Mouse (Mus musculus) forebrain, postnatal 0 days (tissue): Measurements from ENCODE around the gene Cox11. TPM values are rescaled to one million over a fixed set of nuclear protein-coding genes. Genes with fewer than 3 reads are reported as not detected.

Experiments used
- ATAC-seq: fragments of 200-750 bp; cut with Nextera tagmentation; 2 replicates; pipeline ENCODE4 v1.8.0; 2017; ENCODE audit warnings: mild to moderate bottlenecking, moderate library complexity
- DNase-seq: peaks from one replicate; pipeline ENCODE4 v3.0.0-alpha.2; 2015
- H3K27ac ChIP-seq: fragments of 300-500 bp; sonication (generic); 2 replicates; pipeline ENCODE4 v1.5.1; 2014; ENCODE audit warnings: low read depth, mild to moderate bottlenecking, antibody characterized with exemption, low read length, moderate library complexity, mixed read lengths
- H3K27me3 ChIP-seq: fragments of 300-500 bp; sonication (generic); 2 replicates; pipeline ENCODE4 v1.6.1; 2014; ENCODE audit warnings: mild to moderate bottlenecking, low read length, mixed read lengths; ENCODE audit not compliant: insufficient read depth
- H3K36me3 ChIP-seq: fragments of 300-500 bp; sonication (generic); 2 replicates; pipeline ENCODE4 v1.6.1; 2014; ENCODE audit warnings: mild to moderate bottlenecking, moderate library complexity; ENCODE audit not compliant: insufficient read depth
- H3K4me1 ChIP-seq: fragments of 300-500 bp; sonication (generic); 2 replicates; pipeline ENCODE4 v1.6.1; 2014; ENCODE audit warnings: antibody characterized with exemption; ENCODE audit not compliant: insufficient read depth
- H3K4me2 ChIP-seq: fragments of 300-500 bp; sonication (generic); 2 replicates; pipeline ENCODE4 v1.6.1; 2014; ENCODE audit warnings: low read depth, mild to moderate bottlenecking, moderate library complexity
- H3K4me3 ChIP-seq: fragments of 300-500 bp; sonication (generic); 2 replicates; pipeline ENCODE4 v1.5.1; 2014; ENCODE audit warnings: low read depth, low read length, mixed read lengths
- H3K9ac ChIP-seq: fragments of 300-500 bp; sonication (generic); 2 replicates; pipeline ENCODE4 v1.6.1; 2014; ENCODE audit warnings: mild to moderate bottlenecking
- H3K9me3 ChIP-seq: fragments of 300-500 bp; sonication (generic); 2 replicates; pipeline ENCODE4 v1.6.1; 2016; ENCODE audit warnings: low read length
- CTCF ChIP-seq: sonication (generic); IDR thresholded peaks from 2 replicates; pipeline ENCODE4 v1.5.1; 2016; ENCODE audit warnings: antibody characterized with exemption, control low read depth, low read depth
- WGBS: fragments of 180-500 bp; shearing (Covaris S2); extraction: QIAGEN DNeasy Blood & Tissue Kit; methylation state at CpG from one replicate; pipeline ENCODE4 v1.1.7; 2014; 5-methylcytosine and 5-hydroxymethylcytosine counted together
- polyA plus RNA-seq: library from polyadenylated mRNA; unstranded; fragments of >200 nt; fragmentation: Nextera tagmentation; extraction: Ambion mirVana; gene quantifications from 2 replicates; pipeline ENCODE4 v1.2.1, GENCODE M21; 2015
- total RNA-seq: library from RNA; depleted of rRNA; stranded (reverse); fragments of >200 nt; gene quantifications from 2 replicates; pipeline ENCODE4 v1.2.3, GENCODE M21; 2014; rRNA removed

Gene Cox11
- total RNA-seq: 21.4 and 22.5 TPM in 2 replicates
- 30.9 and 36.9 TPM in 2 replicates for polyA plus RNA-seq

DNA sequence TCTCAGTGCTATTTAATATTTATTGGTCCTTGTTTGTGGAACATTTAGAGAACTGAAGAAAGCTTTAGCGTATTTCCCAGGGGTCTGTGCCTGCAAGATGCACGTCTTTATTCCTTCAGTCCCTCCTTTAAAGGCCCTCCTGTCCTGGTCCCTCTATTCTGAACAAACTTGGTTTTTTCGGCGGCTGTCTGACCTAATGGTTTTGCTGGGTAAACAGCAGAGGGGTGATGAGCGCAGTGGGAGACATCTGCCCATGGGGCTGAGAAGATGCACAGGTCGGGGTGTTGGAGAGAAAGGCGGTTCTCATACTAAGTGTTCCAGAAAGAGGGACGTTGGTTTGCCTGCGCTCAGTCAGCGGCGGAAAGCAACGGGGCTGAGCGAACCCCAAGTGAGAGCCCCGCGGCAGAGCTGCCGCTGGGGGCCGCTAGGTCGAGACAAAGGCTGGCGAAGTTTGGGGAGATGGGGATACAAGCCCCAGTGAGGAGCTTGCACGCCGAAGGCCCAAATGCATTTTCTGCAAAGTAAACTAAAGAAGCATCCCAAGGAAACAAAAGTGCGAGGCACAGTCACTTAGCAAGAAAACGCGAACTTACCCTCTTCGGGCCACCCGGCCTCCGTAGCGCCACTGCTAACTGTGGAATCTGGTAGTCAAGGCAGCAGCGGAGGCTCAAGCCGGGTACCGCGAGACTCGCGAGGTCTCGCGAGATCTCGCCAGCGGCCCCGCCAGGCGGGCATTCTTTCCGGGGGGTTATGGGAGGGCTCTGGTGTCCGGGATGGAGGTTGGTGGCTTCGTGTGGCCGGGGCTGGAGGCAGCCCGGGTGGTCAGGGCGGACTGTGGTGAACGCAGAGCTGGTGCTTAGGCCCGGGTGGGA, at the start of gene Cox11, which contains the start of gene Stxbp4:
Gene Cox11, plus strand, starts transcription at position 734 of the 872 bp plus-strand sequence.
Gene Stxbp4, minus strand, starts transcription at position 645 of the 872 bp plus-strand sequence.
- peak; percentile 65 for TF ChIP-seq CTCF
- Histone ChIP-seq H3K4me1 (peaks cover 8% of the 10 kb centered on the region; the same call in 1 of the 2 replicates), H3K4me2 (peak within 1 kb of the TSS; percentile 72), H3K36me3 (no peaks in the 10 kb centered on the region; the same call in 1 of the 2 replicates), H3K4me3 (peak within 1 kb of the TSS; percentile 93), H3K9me3 (no peaks in the 10 kb centered on the region), H3K9ac (peak within 1 kb of the TSS; percentile 99), H3K27me3 (no peaks in the 10 kb centered on the region), H3K27ac (peak within 1 kb of the TSS; percentile 95)
- WGBS: 3% methylated on average over 48 of the region's 48 CpGs
- peak; percentile 98 for ATAC-seq
- peak; percentile 98 for DNase-seq

DNA sequence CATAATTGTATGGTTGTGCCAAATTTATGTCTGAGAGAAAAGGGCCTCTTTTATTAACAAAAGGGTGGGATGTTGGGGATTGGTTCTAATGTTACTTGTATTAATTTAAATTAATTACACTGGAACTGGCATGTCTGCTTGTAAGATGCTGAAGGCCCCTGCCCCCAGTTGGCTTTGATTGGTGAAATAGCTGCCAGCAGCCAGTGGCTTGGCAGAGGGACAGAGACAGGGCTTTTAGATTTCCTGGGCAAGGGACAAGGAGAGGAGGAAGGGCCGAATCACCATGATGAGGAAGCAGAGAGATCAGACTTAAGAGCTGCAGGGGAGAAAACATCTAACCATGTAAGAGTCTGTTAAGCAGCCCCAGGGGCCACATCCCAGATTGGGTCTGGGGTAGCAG, 47.0 kb upstream of the Cox11 start:
- H3K9ac ChIP-seq: no peak overlapping the region
- no peak overlapping the region for H3K4me2 ChIP-seq
- 43% methylated on average over 1 of the region's 1 CpGs for WGBS
- no peak overlapping the region for H3K27ac ChIP-seq
- DNase-seq (peak; percentile 22), ATAC-seq (no peak)
- no peaks in the 10 kb centered on the region for H3K9me3 ChIP-seq
- H3K27me3 ChIP-seq: no peaks in the 10 kb centered on the region
- no peak for TF ChIP-seq CTCF
- no peaks in the 10 kb centered on the region for H3K4me1 ChIP-seq
- H3K4me3 ChIP-seq: no peak overlapping the region
- H3K36me3 ChIP-seq: 0 out of 2 replicates have a peak, but pooled peaks cover 4% of the 10 kb centered on the region

DNA sequence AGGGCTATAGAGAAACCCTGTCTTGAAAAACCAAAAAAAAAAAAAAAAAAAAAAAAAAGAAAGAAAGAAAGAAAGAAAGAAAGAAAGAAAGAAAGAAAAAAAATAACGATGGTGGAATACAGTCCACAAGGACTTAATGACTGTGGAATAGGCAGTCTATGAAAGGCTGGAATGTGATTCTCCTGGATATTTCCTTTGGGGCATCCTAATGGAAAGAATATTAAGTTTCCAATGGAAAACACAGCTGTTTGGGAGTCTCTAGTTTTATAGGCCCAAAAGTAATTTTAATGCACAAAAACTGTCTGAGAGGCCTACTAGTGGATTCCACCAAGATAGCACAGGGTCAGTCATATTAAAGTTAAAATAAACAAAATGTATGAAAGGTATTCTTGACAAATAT, 42.1 kb upstream of the Cox11 start:
- Histone ChIP-seq H3K9ac (no peak overlapping the region), H3K9me3 (no peaks in the 10 kb centered on the region), H3K4me3 (no peak overlapping the region), H3K4me2 (no peak overlapping the region), H3K27me3 (no peaks in the 10 kb centered on the region), H3K4me1 (no peaks in the 10 kb centered on the region), H3K27ac (no peak overlapping the region), H3K36me3 (no peaks in the 10 kb centered on the region)
- no peak for DNase-seq
- TF ChIP-seq CTCF: no peak
- WGBS: 82% methylated on average over 1 of the region's 1 CpGs
- ATAC-seq: no peak

DNA sequence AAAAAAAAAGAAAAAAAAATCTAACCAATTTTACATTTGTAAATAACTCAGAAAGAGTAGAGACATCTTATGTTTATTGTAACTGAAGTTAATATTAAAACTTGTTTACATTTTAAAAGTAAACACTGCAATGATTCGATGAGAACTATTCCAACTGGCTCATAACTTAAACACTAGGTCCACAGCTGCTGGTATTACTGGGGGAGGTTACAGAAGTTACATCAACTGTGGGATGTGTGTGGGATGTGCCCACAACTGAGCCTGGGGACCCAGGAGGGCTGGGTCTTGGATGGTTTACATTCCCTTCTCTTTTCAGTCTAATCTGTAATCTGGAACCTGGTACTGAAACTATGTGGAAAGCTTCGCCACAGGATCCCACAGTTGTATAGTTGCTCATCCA, 34.9 kb upstream of the Cox11 start:
- WGBS: 95% methylated on average over 2 of the region's 2 CpGs
- Histone ChIP-seq H3K4me2 (no peak overlapping the region), H3K4me3 (no peak overlapping the region), H3K9me3 (no peaks in the 10 kb centered on the region), H3K27ac (no peak overlapping the region), H3K36me3 (0 out of 2 replicates have a peak, but pooled peaks cover 3% of the 10 kb centered on the region), H3K27me3 (no peaks in the 10 kb centered on the region), H3K4me1 (no peaks in the 10 kb centered on the region), H3K9ac (no peak overlapping the region)
- no peak for TF ChIP-seq CTCF
- no peak for DNase-seq
- no peak for ATAC-seq

DNA sequence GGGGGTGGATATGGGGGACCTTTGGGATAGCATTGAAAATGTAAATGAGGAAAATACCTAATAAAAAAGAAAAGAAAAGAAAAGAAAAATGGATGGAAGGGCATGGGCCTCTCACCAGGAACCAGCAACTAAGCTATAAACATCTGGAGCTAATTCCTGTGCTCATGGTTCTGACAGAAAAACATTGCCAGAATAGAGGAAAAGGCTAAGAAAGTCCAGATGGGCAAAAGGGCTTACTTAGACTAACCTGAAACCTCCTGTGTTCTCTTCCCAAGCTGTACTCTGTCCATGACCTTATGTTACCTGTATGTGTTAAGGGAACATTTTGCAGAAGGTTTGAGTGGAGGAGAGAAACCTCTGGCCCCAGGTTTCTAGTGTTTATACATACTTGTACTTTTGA, 25.9 kb upstream of the Cox11 start:
- Histone ChIP-seq H3K36me3 (no peaks in the 10 kb centered on the region), H3K4me3 (no peak overlapping the region), H3K27ac (no peak overlapping the region), H3K4me2 (no peak overlapping the region), H3K9me3 (no peaks in the 10 kb centered on the region), H3K9ac (no peak overlapping the region), H3K27me3 (no peaks in the 10 kb centered on the region), H3K4me1 (no peaks in the 10 kb centered on the region)
- DNase-seq (no peak), ATAC-seq (no peak)
- TF ChIP-seq CTCF: no peak

DNA sequence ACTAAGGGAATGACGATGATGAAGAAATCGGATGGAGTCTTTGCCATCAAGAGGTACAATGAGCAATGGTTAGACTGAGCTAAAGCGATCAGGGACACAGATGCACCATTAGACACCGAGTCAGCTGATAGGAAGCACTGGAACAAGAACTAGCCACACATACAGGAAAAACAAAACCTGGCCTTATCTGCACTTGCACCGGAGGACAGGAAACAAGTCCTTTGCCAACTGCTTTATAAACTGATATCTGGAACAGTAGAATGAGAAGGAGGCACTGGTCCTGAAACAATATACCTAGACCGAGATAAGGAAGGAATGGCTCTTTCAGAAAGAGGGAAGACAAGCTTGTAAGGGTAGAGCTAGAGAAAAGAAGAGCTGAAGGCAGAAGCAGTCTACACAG, 23.2 kb upstream of the Cox11 start:
- no peak overlapping the region for H3K4me2 ChIP-seq
- no peak for ATAC-seq
- H3K4me1 ChIP-seq: no peaks in the 10 kb centered on the region
- H3K27ac ChIP-seq: no peak overlapping the region
- no peak overlapping the region for H3K4me3 ChIP-seq
- no peaks in the 10 kb centered on the region for H3K36me3 ChIP-seq
- H3K9ac ChIP-seq: no peak overlapping the region
- no peaks in the 10 kb centered on the region for H3K9me3 ChIP-seq
- no peak for DNase-seq
- TF ChIP-seq CTCF: no peak
- no peaks in the 10 kb centered on the region for H3K27me3 ChIP-seq
- 92% methylated on average over 6 of the region's 6 CpGs for WGBS

DNA sequence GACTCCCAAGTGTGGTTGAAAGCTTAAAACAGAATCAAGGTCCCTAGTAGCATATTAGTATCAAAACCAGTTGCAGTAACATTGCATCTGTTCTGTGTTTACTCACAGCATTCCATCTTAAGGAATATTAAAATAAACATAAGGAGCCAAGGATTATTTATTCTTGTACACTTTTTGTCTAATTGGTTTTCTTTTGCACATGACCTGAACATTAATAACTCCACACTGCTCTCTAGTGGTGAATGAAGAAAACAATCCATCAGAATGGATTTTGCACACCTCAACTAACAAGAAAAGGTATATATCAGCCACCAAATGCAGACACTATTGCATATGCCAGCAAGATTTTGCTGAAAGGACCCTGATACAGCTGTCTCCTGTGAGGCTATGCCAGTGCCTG, 21.5 kb upstream of the Cox11 start:
- Histone ChIP-seq H3K4me3 (no peak overlapping the region), H3K36me3 (peaks cover 3% of the 10 kb centered on the region; the same call in 1 of the 2 replicates), H3K27me3 (no peaks in the 10 kb centered on the region), H3K4me1 (no peaks in the 10 kb centered on the region), H3K9ac (no peak overlapping the region), H3K4me2 (no peak overlapping the region), H3K27ac (no peak overlapping the region), H3K9me3 (no peaks in the 10 kb centered on the region)
- ATAC-seq: no peak
- DNase-seq: peak; percentile 55
- TF ChIP-seq CTCF: peak; percentile 73
